Mouse (Mus musculus): ENCODE measurements at regions not wholly inside any gene's neighbourhood (a gene's known extent, or its start where the extent isn't known, plus 50 kb on each side); places are given as distances from the start of the nearest gene placed in this dataset.

DNA sequence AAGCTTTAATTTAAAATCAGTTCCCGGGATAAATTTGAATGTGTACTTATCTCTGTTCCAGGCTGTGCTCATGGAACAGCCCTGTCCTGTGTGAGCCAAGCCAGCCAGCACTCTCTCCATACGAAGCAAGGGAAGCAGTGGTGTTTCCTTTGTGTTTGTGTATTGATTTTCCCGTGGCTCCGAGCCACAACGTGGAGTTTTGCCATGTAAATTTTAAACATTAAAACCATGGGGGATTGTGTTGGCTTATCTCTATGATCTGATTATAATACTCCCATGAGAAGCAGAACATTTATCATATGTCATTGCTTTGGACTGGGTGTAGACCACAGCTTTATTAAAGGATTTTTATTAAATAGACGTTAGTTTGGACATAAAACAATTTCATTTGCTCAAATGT lies 106.1 kb upstream of the Npvf start:
- Histone ChIP-seq H3K4me2 (replicated peaks) (no peak overlapping the region), H3K4me1 (no peaks in the 10 kb centered on the region), H3K27ac (no peak overlapping the region), H3K4me3 (no peak overlapping the region), H3K9me3 (no peaks in the 10 kb centered on the region), H3K27me3 (no peaks in the 10 kb centered on the region), H3K9ac (no peak overlapping the region), H3K36me3 (no peaks in the 10 kb centered on the region)
- 74% methylated on average over 6 of the region's 6 CpGs for WGBS
- no peak for ATAC-seq (ENCODE audit: insufficient number of reproducible peaks, insufficient read depth, low FRiP score, low TSS enrichment)

DNA sequence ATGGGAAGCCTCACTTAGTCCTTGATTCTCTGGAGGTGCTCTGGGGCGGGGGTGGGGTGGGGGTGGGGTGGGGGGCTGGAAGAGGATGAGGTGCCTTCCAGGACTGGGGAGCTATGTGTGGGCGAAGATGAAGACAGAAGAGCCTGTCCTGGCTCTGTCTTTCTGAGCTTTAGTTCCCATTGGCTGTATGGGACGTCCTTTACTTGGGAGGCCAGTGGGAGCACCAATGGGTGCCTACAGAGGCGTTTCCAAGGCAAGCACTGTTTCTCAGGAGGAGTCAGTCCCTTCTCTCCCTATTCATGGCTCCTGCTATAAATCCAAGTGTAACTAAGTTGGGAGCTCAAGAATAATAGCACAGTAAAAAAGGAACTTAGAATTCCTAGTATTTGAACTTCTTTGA lies 108.9 kb upstream of the Npvf start:
- no peaks in the 10 kb centered on the region for H3K9me3 ChIP-seq
- no peak overlapping the region for H3K4me2 ChIP-seq (replicated peaks)
- WGBS, result 46% methylated on average over 4 of the region's 4 CpGs
- no peaks in the 10 kb centered on the region for H3K27me3 ChIP-seq
- no peak overlapping the region for H3K9ac ChIP-seq
- no peaks in the 10 kb centered on the region for H3K36me3 ChIP-seq
- no peak overlapping the region for H3K27ac ChIP-seq
- no peaks in the 10 kb centered on the region for H3K4me1 ChIP-seq
- ATAC-seq (ENCODE audit: insufficient number of reproducible peaks, insufficient read depth, low FRiP score, low TSS enrichment), result no peak
- H3K4me3 ChIP-seq, result no peak overlapping the region

DNA sequence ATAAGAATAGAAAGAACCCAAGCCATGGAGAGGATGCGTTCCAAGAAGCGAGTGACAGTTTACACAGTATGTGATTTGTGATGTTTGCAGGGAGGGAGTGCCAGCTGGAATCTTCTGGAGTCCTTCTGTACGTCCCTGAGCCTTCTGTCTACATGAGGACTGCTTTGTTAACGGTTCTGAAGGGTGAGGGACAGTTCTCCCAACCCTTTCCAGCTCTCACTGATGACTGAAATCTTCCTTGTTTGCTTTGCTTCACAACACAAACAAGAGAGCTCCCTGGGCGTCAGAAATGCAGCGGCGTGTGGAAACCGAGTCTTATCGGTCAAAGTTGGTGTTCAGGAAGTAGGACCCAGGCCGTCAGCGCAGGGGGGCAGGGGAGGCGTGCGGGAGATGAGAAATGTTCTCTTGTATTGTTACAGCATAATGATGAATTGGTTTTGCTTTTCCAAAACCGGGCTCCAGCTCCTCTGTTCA lies 112.2 kb upstream of the Npvf start:
- no peaks in the 10 kb centered on the region for H3K36me3 ChIP-seq
- H3K27ac ChIP-seq, result no peak overlapping the region
- no peak overlapping the region for H3K9ac ChIP-seq
- ATAC-seq (ENCODE audit: insufficient number of reproducible peaks, insufficient read depth, low FRiP score, low TSS enrichment), result no peak
- WGBS, result 78% methylated on average over 14 of the region's 14 CpGs
- no peak overlapping the region for H3K4me3 ChIP-seq
- H3K9me3 ChIP-seq, result no peaks in the 10 kb centered on the region
- H3K27me3 ChIP-seq, result no peaks in the 10 kb centered on the region
- no peak overlapping the region for H3K4me2 ChIP-seq (replicated peaks)
- H3K4me1 ChIP-seq, result no peaks in the 10 kb centered on the region

DNA sequence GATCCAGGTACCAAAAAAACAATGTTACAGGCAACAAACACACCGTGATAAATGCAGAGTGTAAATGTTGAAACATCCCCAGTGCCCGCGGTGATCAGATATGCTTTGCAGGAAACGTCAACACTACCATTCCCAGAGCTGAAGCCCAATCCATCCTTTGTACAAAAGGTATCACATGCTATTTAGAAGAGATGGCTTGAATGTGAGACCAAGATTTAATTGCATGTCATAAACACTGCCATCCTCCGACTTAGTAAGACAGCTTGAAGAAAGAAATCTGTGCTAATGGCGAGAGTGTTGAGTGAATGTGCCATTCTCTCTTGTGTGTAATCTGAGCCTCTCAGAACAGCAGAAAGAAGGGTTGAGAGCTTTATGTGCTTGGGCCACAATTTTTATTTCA lies 112.9 kb upstream of the Npvf start:
- Histone ChIP-seq H3K9ac (no peak overlapping the region), H3K36me3 (no peaks in the 10 kb centered on the region), H3K27ac (no peak overlapping the region), H3K4me2 (replicated peaks) (no peak overlapping the region), H3K27me3 (no peaks in the 10 kb centered on the region), H3K9me3 (no peaks in the 10 kb centered on the region), H3K4me3 (no peak overlapping the region), H3K4me1 (no peaks in the 10 kb centered on the region)
- 67% methylated on average over 6 of the region's 6 CpGs for WGBS
- no peak for ATAC-seq (ENCODE audit: insufficient number of reproducible peaks, insufficient read depth, low FRiP score, low TSS enrichment)

DNA sequence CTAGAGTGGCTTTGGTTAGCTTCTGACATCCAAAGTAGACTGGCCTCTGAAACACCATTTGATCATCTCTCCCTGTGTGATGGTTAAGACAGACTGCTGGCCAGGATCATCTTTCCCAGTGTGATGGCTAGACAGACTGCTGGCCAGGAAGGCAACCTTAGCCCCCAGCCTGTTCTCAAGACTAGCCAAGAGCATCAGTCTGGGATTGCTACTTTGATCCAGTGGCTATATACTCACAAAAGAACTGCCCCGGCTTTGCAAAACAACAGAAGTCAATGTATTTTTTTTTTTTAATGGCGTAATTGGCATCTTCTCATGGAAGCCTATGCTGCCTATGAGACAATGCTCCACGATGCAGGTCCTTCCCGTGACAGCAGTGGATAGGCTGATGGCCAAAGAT lies 113.6 kb upstream of the Npvf start:
- Histone ChIP-seq H3K9ac (no peak overlapping the region), H3K36me3 (no peaks in the 10 kb centered on the region), H3K4me2 (replicated peaks) (no peak overlapping the region), H3K4me3 (no peak overlapping the region), H3K27ac (no peak overlapping the region), H3K27me3 (no peaks in the 10 kb centered on the region), H3K9me3 (no peaks in the 10 kb centered on the region), H3K4me1 (no peaks in the 10 kb centered on the region)
- WGBS, result 88% methylated on average over 4 of the region's 4 CpGs
- no peak for ATAC-seq (ENCODE audit: insufficient number of reproducible peaks, insufficient read depth, low FRiP score, low TSS enrichment)

DNA sequence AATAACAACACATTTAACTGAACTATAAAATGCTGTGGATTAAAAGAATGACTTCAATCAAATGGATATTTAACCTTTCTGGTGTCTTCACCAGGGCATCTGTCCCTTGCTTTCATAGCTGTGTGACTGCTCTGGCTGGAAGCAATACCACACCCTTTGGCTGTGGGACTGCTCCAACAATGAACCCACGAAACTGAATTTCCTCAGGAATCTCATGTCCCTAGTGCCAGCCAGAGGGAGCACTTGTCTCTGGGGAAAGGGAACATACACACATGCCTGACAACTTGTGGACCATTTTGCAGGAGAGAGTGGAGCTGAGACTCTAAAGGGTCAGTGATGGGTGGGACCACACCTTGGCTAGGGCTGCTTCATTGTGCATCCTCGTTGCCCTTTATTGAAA lies 114.9 kb upstream of the Npvf start:
- Histone ChIP-seq H3K4me3 (no peak overlapping the region), H3K36me3 (no peaks in the 10 kb centered on the region), H3K27ac (no peak overlapping the region), H3K9ac (no peak overlapping the region), H3K27me3 (no peaks in the 10 kb centered on the region), H3K9me3 (no peaks in the 10 kb centered on the region), H3K4me1 (no peaks in the 10 kb centered on the region), H3K4me2 (replicated peaks) (no peak overlapping the region)
- no peak for ATAC-seq (ENCODE audit: insufficient number of reproducible peaks, insufficient read depth, low FRiP score, low TSS enrichment)
- WGBS, result 78% methylated on average over 2 of the region's 2 CpGs

DNA sequence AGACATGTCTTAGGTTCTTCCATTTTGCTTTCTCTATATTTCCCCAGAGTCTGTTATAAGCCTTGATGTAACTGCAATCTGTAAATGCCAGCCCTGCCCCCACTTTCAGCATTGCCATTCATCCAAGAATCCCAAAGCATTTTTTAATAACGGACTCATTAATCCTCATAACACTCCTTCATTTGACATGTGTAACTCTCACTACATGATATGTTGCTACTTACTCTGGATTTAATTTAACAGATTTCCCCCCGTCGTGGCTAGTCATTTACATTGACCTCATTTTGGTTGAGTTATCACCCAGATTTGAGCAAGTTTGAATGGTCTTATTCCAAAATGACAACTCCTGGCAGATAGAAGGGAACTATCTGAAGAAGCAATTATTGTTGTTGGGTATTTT lies 116.2 kb upstream of the Npvf start:
- no peak overlapping the region for H3K4me3 ChIP-seq
- no peaks in the 10 kb centered on the region for H3K9me3 ChIP-seq
- H3K27me3 ChIP-seq, result no peaks in the 10 kb centered on the region
- H3K27ac ChIP-seq, result no peak overlapping the region
- H3K36me3 ChIP-seq, result no peaks in the 10 kb centered on the region
- no peaks in the 10 kb centered on the region for H3K4me1 ChIP-seq
- H3K9ac ChIP-seq, result no peak overlapping the region
- H3K4me2 ChIP-seq (replicated peaks), result no peak overlapping the region
- ATAC-seq (ENCODE audit: insufficient number of reproducible peaks, insufficient read depth, low FRiP score, low TSS enrichment), result no peak
- 73% methylated on average over 3 of the region's 3 CpGs for WGBS

DNA sequence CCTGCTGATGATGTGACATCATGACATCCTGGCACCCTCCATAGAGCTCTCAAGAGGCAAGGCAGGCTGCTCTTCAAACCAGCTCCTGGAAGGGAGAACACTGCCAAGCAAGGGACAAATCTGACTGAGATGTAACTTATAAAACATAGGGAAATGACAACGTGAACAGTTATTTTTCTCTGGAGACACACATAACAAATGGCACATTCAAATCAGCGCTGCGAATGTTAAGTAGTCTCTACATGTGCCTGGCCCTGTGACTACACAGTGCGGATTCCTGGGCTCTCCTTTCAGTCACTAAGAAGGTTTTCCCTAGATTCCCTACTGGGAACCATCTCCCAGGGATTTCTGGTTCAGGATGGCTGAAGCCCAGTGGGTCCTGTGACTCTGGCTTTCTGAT lies 121.4 kb upstream of the Npvf start:
- H3K4me2 ChIP-seq (replicated peaks), result no peak overlapping the region
- no peaks in the 10 kb centered on the region for H3K27me3 ChIP-seq
- H3K9ac ChIP-seq, result no peak overlapping the region
- peaks cover 12% of the 10 kb centered on the region for H3K4me1 ChIP-seq
- WGBS, result 83% methylated on average over 4 of the region's 4 CpGs
- no peak for ATAC-seq (ENCODE audit: insufficient number of reproducible peaks, insufficient read depth, low FRiP score, low TSS enrichment)
- H3K9me3 ChIP-seq, result no peaks in the 10 kb centered on the region
- no peaks in the 10 kb centered on the region for H3K36me3 ChIP-seq
- no peak overlapping the region for H3K27ac ChIP-seq
- H3K4me3 ChIP-seq, result no peak overlapping the region

DNA sequence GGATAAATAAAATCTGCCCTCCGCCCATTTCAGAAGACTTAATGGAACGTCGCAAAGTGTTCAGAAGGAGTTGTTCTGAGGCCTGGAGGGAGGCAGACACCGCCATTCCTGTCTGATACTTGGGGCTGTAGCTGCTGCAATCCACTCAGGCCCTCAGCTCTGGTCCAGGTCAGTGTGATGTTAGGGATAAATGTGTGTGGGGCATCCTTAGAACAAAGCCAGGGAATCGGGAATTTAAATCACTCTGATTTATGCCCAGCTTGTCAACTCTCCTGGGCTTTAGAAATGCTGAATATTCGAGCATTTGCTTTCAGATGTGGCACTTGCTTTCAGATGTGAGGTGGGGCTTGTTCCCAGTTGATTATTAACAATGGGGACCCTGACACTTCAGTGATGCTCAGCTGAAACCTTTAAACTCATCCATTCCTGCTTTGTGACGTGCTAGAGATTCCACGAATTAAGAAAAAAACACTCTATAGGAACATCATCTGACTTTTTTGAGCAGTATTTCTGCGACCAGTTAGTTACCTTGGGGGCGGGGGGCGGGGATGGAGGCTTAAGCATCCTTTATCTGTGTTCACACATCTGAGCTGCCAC lies 122.1 kb upstream of the Npvf start:
- no peaks in the 10 kb centered on the region for H3K36me3 ChIP-seq
- H3K4me3 ChIP-seq, result no peak overlapping the region
- peaks cover 12% of the 10 kb centered on the region for H3K4me1 ChIP-seq
- peak overlapping the region; percentile 14 for H3K4me2 ChIP-seq (replicated peaks)
- peak overlapping the region; percentile 43; the same call in 1 of the 2 replicates for H3K27ac ChIP-seq
- no peak overlapping the region; the same call in 1 of the 2 replicates for H3K9ac ChIP-seq
- no peaks in the 10 kb centered on the region for H3K9me3 ChIP-seq
- no peak for ATAC-seq (ENCODE audit: insufficient number of reproducible peaks, insufficient read depth, low FRiP score, low TSS enrichment)
- 66% methylated on average over 11 of the region's 11 CpGs for WGBS
- no peaks in the 10 kb centered on the region for H3K27me3 ChIP-seq

DNA sequence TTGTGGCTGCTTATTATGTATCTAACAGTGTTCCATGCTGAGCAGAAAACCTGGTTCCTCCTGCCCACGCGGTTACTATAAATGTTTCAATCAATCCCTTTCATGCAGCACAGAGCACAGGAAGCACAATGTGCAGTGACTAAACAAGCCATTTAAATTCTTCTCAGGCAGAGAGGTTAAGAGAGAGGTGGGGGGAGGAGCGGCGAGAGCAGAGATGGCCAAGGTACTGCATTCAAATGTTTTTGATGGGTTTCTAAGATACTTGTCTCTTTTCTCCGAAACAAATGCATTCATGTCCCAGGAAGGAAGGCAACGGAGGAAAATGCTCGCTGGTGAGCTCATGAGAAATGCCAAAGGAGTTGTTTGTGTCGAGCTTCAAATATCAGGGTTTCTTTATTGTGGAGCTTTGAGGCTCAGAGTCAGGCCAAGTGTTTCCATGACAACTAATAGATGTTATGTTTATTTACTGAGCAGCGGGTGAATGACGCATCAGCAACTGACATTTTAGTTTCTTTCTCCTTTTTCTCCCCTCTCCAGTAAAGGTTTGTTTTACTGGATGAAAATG lies 122.8 kb upstream of the Npvf start:
- 11% methylated on average over 10 of the region's 10 CpGs for WGBS
- peak overlapping the region; percentile 14 for H3K4me2 ChIP-seq (replicated peaks)
- H3K4me1 ChIP-seq, result peaks cover 16% of the 10 kb centered on the region
- no peak for ATAC-seq (ENCODE audit: insufficient number of reproducible peaks, insufficient read depth, low FRiP score, low TSS enrichment)
- H3K36me3 ChIP-seq, result no peaks in the 10 kb centered on the region
- H3K4me3 ChIP-seq, result no peak overlapping the region
- no peak overlapping the region; the same call in 1 of the 2 replicates for H3K9ac ChIP-seq
- H3K9me3 ChIP-seq, result no peaks in the 10 kb centered on the region
- peak overlapping the region; percentile 54 for H3K27ac ChIP-seq
- no peaks in the 10 kb centered on the region for H3K27me3 ChIP-seq

DNA sequence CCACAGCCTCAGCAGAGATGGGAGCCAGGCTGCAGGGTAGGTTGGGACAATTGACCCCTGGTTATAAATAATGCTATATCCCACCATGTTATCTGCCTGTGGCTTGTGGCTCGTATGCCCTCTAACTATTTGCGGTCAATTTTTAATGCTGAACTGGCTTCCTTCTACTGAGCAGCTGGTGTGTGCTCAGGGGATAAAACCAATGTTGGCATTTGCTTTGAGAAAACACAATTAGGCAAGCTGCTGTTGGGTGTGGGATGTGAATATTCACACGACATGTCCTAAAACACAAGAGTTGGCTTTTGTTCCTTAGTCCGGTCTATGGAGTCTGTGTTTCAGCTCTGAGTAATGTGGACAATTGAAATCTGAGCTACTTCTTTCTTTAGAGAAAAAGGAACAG lies 123.6 kb upstream of the Npvf start:
- Histone ChIP-seq H3K4me3 (no peak overlapping the region), H3K27ac (peak overlapping the region; percentile 54), H3K4me2 (replicated peaks) (no peak overlapping the region), H3K4me1 (peaks cover 19% of the 10 kb centered on the region), H3K27me3 (no peaks in the 10 kb centered on the region), H3K9ac (no peak overlapping the region), H3K36me3 (no peaks in the 10 kb centered on the region), H3K9me3 (no peaks in the 10 kb centered on the region)
- no peak for ATAC-seq (ENCODE audit: insufficient number of reproducible peaks, insufficient read depth, low FRiP score, low TSS enrichment)
- 73% methylated on average over 4 of the region's 4 CpGs for WGBS

DNA sequence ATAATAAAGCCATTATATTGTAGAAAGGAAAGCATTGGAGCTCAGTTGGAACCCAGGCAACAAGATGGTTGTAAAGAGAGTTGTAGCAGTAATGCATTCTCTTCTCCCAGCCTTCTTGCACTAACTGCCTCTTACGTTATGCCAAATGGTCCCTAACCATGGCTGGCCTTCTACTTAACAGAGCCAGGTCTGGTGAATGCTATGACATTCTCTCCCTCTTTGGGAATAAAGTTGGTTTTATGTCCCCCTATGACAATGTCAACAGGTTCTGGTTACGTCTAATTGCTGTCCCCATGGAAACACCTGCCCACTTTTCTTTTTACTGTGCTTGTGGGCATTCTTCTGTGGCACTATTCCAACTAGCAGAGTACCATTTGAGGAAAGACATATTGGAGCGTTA lies 126.4 kb upstream of the Npvf start:
- 72% methylated on average over 3 of the region's 3 CpGs for WGBS
- H3K9ac ChIP-seq, result no peak overlapping the region
- H3K4me3 ChIP-seq, result no peak overlapping the region
- peaks cover 19% of the 10 kb centered on the region for H3K4me1 ChIP-seq
- no peak for ATAC-seq (ENCODE audit: insufficient number of reproducible peaks, insufficient read depth, low FRiP score, low TSS enrichment)
- no peaks in the 10 kb centered on the region for H3K36me3 ChIP-seq
- H3K27me3 ChIP-seq, result no peaks in the 10 kb centered on the region
- H3K9me3 ChIP-seq, result no peaks in the 10 kb centered on the region
- no peak overlapping the region for H3K27ac ChIP-seq
- no peak overlapping the region for H3K4me2 ChIP-seq (replicated peaks)
